Mouse (Mus musculus) E14TG2a.4 (cell line): ENCODE data around the gene Cdk6.
"Not testable (repeated sequence)": the region's sequence is repeated elsewhere in the genome, so short reads cannot be mapped to it uniquely, and the experiment has no call there.

Experiments used
- CTCF ChIP-seq: conservative IDR thresholded peaks from 2 replicates; pipeline ENCODE4 v1.5.1; 2014; ENCODE audit warnings: low read length
- NANOG ChIP-seq: IDR thresholded peaks from 2 replicates; pipeline ENCODE4 v1.6.1; 2014; ENCODE audit warnings: borderline replicate concordance, low read length, mixed read lengths
- POU5F1 ChIP-seq: IDR thresholded peaks from 2 replicates; pipeline ENCODE4 v1.6.1; 2014; ENCODE audit warnings: low read length, borderline replicate concordance

- TF ChIP-seq CTCF, NANOG, POU5F1: not testable (repeated sequence)
Observed at GRCm38 (mm10) chr5:3532048-3532447, 190.8 kb downstream of the Cdk6 start.
